Mouse (Mus musculus): ENCODE measurements around the gene Gm17657.
A peak's percentile ranks its signal among the peaks of the same experiment; 100 is the strongest.
"Not testable (repeated sequence)": the region's sequence is repeated elsewhere in the genome, so short reads cannot be mapped to it uniquely, and the experiment has no call there.

Gene Gm17657

DNA sequence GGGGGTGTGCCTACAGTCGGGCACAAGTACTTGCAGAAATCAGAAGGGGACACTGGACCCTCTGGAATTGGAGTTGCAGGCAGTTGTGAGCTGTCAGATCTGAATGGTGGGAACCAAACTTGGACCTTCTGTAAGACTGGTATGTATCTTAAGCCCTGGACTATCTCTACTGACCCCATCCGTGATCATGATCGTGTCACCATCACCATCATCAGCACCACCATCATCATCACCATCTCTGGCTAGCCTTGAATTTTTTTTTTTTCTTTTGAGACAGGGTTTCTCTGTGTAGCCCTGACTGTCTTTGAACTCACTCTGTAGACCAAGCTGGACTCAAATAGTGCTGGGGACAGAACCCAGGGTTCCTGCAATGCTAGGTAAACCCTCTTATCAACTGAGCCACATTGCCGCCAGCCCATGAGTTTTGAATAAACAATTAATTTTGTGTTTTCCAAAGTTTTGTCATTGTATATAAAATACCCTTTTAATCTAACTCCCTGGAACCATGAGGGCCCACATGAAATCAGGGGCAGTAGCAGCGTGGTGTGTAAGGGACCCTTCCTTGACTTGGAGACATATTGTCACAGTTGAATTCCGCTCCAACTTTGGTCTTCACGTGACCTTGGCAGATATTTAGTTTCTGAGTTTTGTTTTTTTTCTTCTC lies 47.3 kb downstream of the Gm17657 start:
- DNase-seq (ENCODE audit: low spot score in 2 of 2): peak in 1 of 2 experiments; percentile 64

- DNase-seq (ENCODE audit: low spot score in 2 of 2): peak; percentile 56 to 72
Measured at GRCm38 (mm10) chr17:29500802-29501469, 48.5 kb downstream of the Gm17657 start.

DNA sequence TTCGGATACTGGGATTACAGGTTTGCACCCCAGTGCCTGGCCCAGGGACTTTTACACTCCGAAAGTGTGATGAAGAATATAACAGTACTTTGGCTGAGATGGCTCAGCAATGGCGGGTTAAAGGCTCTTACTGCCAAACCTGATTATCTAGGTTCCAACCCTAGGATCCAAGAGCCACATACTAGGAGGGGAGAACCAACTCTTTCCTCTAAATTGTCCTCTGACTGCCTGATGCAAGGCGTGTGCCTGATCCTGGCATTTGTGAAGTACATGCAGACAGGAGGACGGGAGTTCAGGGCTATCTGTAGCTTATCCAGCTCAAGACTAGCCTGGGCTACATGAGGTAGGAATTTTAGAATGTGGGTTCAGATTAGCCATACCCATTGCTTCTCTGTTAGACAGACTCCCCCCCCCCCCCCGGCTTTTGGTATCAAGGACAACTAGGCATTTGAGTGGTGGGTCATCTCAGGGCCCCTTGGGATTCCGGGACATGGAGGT lies 49.1 kb downstream of the Gm17657 start:
- DNase-seq (ENCODE audit: low spot score in 2 of 2): no peak

DNA sequence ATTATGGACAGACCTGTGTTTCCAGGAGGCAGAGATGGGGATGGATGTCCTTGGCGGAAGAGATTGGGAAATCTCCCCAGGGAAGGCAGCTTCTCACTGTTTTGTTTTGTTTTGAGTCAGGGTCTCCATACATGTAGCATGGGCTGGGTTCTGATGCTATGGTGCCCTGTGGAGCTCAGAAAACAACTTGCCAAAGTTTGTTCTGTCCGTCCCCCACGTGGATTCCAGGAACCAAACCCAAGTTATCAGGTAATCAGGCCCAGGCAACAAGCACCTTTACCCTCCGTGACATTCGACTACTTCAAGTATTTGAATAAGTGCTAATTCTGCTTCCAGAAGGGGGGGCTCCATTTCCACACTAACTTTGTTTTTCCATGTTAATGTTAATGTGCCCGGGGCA lies 49.9 kb downstream of the Gm17657 start:
- peak; percentile 60 to 65 for DNase-seq (ENCODE audit: low spot score in 2 of 2)

DNA sequence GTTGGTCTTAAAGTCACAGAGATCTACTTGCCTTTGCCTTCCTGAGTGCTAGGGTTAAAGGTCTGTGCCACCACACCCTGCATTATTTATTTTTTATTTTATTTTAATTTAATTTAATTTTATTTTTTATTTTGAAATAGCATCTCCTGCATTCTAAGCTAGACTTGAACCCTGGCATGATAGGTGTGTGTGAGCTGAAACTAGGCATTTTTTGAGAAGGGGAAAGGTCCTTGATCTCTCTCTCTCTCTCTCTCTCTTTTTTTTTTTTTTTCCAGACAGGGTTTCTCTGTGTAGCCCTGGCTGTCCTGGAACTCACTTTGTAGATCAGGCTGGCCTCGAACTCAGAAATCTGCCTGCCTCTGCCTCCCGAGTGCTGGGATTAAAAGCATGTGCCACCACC lies 50.5 kb downstream of the Gm17657 start:
- not testable (repeated sequence) for DNase-seq (ENCODE audit: low spot score in 2 of 2)

DNA sequence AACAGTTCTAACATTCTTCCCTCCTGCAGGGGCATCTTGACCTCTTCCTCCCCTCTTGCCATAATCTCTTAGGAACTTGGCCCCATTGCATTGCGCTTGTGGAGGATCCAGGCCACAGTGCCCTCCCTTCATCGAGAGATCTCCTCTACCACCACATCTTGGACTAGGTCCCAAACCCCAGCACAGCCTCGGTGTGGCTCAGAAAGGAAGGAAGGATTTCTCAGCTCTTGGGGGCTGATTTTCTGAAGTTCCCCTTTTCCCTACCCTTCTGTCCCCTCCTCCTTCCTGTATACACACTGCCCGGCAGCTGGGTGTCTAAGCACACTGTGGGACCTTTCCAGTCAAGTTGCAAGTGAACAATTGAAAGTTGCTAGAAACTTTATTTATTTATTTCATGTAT lies 51.4 kb downstream of the Gm17657 start:
- peak; percentile 56 to 70 for DNase-seq (ENCODE audit: low spot score in 2 of 2)

- DNase-seq (ENCODE audit: low spot score in 2 of 2): not testable (repeated sequence)
Measured at GRCm38 (mm10) chr17:29497481-29497880, 52.0 kb downstream of the Gm17657 start.

DNA sequence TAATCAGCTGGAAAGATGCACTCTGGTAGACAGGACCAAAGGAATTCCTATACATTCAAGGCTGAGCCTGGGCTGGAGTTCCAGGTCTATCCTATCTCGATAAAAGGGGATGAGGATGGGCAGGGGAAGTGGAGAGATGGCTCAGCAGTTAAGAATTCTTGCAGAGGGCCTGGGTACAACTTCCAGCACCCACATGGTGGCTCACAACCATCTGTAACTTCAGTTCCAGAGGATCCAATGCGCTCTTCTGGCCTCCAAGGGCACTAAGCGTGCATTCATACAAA lies 52.4 kb downstream of the Gm17657 start:
- DNase-seq (ENCODE audit: low spot score in 2 of 2): no peak

DNA sequence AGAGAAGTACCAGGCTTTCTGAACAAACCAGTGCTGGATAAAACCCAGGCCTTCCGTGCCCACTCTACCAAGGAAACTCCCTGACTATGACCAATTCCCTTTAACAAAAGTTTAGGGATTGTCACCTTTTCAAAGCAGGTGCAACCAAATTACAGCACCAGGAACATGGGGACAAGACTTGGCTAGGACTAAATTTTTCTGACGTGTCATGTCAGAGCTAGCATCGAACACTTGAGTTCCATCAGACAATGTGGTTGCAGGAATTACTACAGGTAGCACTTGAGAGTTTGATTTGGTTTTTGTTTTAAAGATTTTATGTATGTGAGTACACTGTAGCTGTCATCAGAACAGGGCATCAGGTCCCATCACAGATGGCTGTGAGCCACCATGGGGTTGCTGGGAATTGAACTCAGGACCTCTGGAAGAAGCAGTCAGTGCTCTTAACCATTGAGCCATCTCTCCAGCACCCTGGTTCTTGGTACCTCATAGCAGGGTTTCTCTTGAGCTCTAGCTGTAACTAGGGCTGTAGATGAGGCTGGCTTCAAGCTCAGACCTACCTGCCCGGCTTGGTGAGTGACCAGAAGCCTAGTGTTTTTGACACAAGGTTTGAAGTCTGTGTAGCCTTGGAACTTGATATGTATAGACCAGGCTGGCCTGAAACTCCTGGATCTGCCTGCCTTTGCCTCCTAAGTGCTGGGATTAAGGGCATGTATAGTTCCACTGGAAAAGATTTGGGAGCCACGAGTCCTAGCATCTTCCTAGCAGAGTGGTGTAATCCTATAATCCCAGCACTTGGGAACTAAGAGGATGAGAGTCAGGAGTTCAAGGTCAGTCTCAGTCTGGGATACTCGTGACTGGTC lies 53.0 kb downstream of the Gm17657 start:
- no peak for DNase-seq (ENCODE audit: low spot score in 2 of 2)

DNA sequence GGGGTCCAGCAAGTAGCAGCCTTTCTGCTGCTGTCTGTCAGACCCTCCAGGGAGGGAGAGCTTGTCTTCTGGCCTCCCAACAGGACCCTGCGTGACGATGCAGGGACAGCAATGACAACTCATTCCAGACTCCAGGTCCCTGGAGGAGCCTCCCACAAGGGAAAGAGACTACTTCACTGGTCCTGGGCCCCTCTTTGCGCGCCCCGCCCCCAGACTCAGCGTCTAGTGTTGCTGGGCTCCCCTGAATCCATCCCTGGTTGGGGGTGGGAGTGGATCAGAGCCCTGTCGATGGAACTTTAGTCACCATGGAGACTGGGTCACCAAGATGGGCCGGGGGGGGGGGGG lies 54.7 kb downstream of the Gm17657 start:
- peak; percentile 28 to 67 for DNase-seq (ENCODE audit: low spot score in 2 of 2)

GRCm38 (mm10) chr17:29494062-29494731 lies 55.2 kb downstream of the Gm17657 start:
- DNase-seq (ENCODE audit: low spot score in 2 of 2): peak in 1 of 2 experiments; percentile 24

DNA sequence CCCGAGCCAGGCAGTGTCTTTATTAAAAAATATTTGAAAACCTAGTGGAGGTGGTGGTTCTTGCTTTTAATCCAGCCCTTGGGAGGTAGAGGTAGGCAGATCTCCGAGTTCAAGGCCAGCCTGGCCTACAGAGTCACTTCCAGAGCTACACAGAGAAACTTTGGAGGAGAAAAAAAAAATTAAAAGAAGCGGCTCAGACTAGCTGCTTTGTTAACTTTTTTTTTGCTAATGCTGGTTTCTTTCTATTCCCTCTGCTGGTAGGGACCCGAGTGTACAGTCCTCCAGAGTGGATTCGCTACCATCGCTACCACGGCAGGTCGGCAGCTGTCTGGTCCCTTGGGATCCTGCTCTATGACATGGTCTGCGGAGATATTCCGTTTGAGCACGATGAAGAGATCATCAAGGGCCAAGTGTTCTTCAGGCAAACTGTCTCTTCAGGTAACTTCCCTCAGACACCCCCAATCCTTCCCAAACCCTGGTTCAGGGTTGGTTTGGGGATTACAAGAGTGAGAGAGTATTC lies 55.9 kb downstream of the Gm17657 start:
- DNase-seq (ENCODE audit: low spot score in 2 of 2): no peak

DNA sequence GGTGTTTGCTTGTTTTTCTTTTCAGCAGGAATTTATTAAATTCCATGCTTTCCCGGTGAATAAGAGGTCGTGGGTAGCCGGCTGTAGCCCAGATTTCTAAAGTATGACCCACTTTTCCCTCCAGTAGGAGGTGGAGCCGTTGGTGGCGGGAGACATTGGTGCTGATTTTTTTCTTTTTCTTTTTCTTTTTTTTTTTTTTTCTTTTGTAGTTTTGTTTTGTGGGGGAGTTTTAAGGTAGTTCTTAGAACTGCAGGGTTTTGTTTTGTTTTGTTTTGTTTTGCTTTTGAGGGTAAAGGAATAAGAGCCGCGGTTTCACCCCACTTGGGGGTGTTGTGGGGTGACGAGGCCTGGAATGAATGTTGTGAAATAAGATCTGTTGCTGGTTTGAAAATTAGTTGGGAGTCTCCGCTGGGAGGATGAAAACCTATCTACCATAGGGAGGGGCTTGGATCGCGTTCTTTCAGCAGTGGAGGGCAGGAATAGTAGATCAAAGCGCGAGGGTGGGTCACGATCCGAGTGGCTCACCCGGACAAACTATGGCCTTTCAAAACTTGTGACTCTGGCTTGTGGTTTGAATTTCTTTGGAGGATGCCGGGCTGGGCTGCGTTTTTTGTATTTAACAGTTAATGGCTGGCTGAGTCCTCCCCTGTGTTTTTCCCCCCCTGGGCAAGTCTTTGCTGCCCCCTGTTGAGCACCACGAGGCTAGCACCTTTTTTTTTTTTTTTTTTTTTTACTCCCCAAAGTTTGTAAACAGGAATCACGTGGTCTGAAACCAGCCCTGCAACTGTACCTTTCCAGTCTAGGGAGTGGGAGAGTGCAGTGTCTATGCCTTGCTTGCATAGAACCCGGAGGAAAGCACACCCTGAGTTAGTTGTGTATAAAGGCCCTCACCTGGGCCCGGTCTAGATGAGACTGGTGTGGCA lies 56.9 kb downstream of the Gm17657 start:
- DNase-seq (ENCODE audit: low spot score in 2 of 2): peak; percentile 72 to 91

DNA sequence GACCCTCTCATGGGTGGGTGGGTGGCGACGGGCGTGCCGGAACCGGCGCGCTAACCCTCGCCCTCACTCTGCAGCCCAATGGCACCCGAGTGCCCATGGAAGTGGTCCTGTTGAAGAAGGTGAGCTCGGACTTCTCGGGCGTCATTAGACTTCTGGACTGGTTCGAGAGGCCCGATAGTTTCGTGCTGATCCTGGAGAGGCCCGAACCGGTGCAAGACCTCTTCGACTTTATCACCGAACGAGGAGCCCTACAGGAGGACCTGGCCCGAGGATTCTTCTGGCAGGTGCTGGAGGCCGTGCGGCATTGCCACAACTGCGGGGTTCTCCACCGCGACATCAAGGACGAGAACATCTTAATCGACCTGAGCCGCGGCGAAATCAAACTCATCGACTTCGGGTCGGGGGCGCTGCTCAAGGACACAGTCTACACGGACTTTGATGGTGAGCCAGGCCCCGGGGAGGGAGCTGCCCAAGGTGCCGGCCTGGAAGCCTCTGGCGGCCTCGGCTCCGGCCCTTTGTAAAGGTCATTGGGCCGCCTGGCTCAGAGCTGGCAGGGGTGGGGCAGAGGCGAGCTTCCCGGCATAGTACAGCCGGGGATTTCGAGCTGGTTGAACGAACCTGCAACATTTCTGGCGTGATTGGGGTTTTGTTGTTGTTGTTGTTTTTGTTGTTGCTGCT lies 57.7 kb downstream of the Gm17657 start:
- DNase-seq (ENCODE audit: low spot score in 2 of 2): peak; percentile 62 to 85

GRCm38 (mm10) chr17:29490713-29491581 lies 58.5 kb downstream of the Gm17657 start, which contains the start of gene Pim1:
Gene Pim1, plus strand, starts transcription at chr17:29490753.
- peak in 1 of 2 experiments; percentile 90 for DNase-seq (ENCODE audit: low spot score in 2 of 2)

DNA sequence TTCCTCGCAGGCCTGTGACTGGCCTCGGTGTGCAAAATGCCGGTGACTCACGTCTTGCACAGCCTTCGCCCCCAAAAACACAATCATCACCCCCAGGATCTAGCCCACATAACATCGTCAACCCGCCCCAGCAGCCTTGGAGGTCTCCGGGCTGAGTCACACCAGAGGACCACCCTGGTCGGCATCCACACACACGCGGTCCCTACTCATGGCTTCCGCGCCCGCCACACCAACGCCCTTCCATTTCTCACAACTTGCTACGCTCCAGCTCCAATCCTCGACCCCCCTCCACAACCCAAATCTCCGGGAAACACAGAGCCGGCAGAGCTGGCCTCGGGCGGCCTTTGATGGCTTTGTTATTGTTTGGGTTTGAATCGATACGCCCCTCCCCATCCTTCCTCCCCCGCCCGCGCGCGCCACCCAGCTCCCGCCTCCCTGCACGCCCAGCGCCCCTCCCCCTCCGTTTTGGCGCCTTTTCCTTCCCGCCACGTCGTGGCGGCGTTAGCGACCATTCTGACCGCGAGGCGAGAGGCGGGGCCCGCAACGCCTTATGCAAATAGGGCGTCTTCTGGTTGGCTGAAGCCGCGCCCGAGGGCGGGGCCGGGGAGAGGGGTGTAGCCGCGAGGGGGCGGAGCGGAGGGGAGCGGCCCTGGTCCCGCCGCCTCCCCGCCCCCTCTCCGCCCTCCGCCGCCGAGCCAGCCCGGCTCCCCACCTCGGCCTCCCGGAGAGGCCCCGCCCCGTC lies 59.3 kb downstream of the Gm17657 start:
- peak; percentile 99 for DNase-seq (ENCODE audit: low spot score in 2 of 2)

- peak; percentile 54 to 79 for DNase-seq (ENCODE audit: low spot score in 2 of 2)
Measured at GRCm38 (mm10) chr17:29488978-29489970, 60.2 kb downstream of the Gm17657 start.

Measured in spleen, postnatal 4 days (tissue).